ENCODE assay signal across 8 mouse cellular contexts in the genomic region with DNA sequence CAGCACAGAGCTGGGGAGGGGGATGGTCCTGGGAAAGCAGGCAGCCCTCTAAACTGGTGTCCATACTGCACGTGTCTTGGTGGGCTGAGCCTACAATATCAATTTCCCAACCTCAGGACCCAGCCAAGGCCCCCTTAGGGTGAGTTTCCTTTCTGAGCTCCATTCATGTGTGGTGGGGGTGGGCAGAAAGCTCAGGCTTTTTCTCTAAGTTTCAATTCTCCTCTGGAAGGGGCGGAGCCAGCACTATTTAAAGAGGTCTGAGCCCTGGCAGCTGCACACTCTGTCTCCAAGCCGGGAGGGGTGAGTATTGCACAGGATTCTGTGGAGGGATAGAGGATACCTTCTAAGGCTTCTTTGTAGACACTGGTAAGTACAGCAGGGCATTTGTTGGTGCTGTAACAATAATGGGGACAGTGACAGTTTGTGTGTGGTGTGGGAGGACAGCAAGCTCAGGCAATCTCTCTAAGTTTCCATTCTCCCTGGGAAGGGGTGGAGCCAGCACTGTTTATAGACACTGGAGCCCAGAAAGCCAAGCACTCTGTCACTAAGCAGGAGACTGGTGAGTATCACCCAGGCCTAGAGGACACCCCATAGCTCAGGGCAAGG. TPM values are rescaled to one million over a fixed set of nuclear protein-coding genes. Genes with fewer than 3 reads are reported as not detected.
DNase-seq lines count a peak whose midpoint lies in the region; ATAC-seq lines count a peak whose summit lies in the region.

No protein-coding gene starts in this region.

- H3K9ac ChIP-seq in embryonic facial prominence, embryonic 14.5 days (ENCODE audit: low read depth, low read length) = 0 out of 2 replicates have a peak overlapping the region, but pooled peaks have one; percentile 14
- H3K9ac ChIP-seq in limb, embryonic 11.5 days (ENCODE audit: low read length) = no peak overlapping the region

- H3K4me1 ChIP-seq in embryonic facial prominence, embryonic 14.5 days (ENCODE audit: control insufficient read depth, insufficient read depth, low read length) = peaks cover 20% of the 10 kb centered on the region
- H3K4me1 ChIP-seq in heart, embryonic 10.5 days = peaks cover 41% of the 10 kb centered on the region
- H3K4me1 ChIP-seq in limb, embryonic 11.5 days (ENCODE audit: control insufficient read depth, insufficient read depth, low read length) = peaks cover 12% of the 10 kb centered on the region
- H3K4me1 ChIP-seq in midbrain, embryonic 10.5 days = peaks cover 30% of the 10 kb centered on the region

- H3K4me2 ChIP-seq in embryonic facial prominence, embryonic 14.5 days (ENCODE audit: low read depth, low read length) = peak overlapping the region; percentile 31
- H3K4me2 ChIP-seq in limb, embryonic 11.5 days (ENCODE audit: low read depth, severe bottlenecking) = peak overlapping the region; percentile 17; the same call in 1 of the 2 replicates

- H3K4me3 ChIP-seq in embryonic facial prominence, embryonic 14.5 days (ENCODE audit: low read depth, low read length) = no peak overlapping the region
- peak overlapping the region; percentile 36 for H3K4me3 ChIP-seq in heart, embryonic 10.5 days
- H3K4me3 ChIP-seq in limb, embryonic 11.5 days (ENCODE audit: low read depth, low read length) = no peak overlapping the region
- peak overlapping the region; percentile 32 for H3K4me3 ChIP-seq in midbrain, embryonic 10.5 days

- H3K36me3 ChIP-seq in embryonic facial prominence, embryonic 14.5 days (ENCODE audit: control insufficient read depth, insufficient read depth, low read length) = no peaks in the 10 kb centered on the region
- H3K36me3 ChIP-seq in heart, embryonic 10.5 days = peaks cover 3% of the 10 kb centered on the region; the same call in 1 of the 2 replicates
- H3K36me3 ChIP-seq in limb, embryonic 11.5 days (ENCODE audit: control insufficient read depth, insufficient read depth, low read length) = no peaks in the 10 kb centered on the region
- no peaks in the 10 kb centered on the region for H3K36me3 ChIP-seq in midbrain, embryonic 10.5 days

- H3K27me3 ChIP-seq in embryonic facial prominence, embryonic 14.5 days (replicated peaks; ENCODE audit: control insufficient read depth, insufficient read depth, low read length) = no peaks in the 10 kb centered on the region
- H3K27me3 ChIP-seq in heart, embryonic 10.5 days (ENCODE audit: insufficient read depth, poor library complexity, severe bottlenecking) = no peaks in the 10 kb centered on the region
- H3K27me3 ChIP-seq in limb, embryonic 11.5 days (ENCODE audit: control insufficient read depth, insufficient read depth, low read length) = no peaks in the 10 kb centered on the region
- H3K27me3 ChIP-seq in midbrain, embryonic 10.5 days (ENCODE audit: low read depth, poor library complexity, severe bottlenecking) = no peaks in the 10 kb centered on the region

- 0 out of 2 replicates have a peak, but pooled peaks have one; percentile 24 for ATAC-seq in cerebellum, adult (ENCODE audit: insufficient number of reproducible peaks, low FRiP score, low TSS enrichment)
- ATAC-seq in embryonic facial prominence, embryonic 14.5 days (ENCODE audit: low read depth) = peak; percentile 92
- ATAC-seq in limb, embryonic 11.5 days (ENCODE audit: insufficient number of reproducible peaks, low FRiP score, low TSS enrichment, low read depth) = peak; percentile 81

- 6% methylated on average over 3 of the region's 3 CpGs for WGBS in embryonic facial prominence, embryonic 14.5 days
- 8% methylated on average over 3 of the region's 3 CpGs for WGBS in heart, embryonic 10.5 days
- 9% methylated on average over 3 of the region's 3 CpGs for WGBS in limb, embryonic 11.5 days
- WGBS in midbrain, embryonic 10.5 days = 1% methylated on average over 3 of the region's 3 CpGs

- DNase-seq in cerebellum, adult 11-12 months = no peak
- DNase-seq in embryonic facial prominence, embryonic 14.5 days (ENCODE audit: low spot score) = peak; percentile 89
- DNase-seq in heart, embryonic 10.5 days (ENCODE audit: low spot score) = peak; percentile 78
- peak; percentile 47 to 52 for DNase-seq in kidney, adult 8-10 months
- peak; percentile 55 for DNase-seq in limb, embryonic 11.5 days (ENCODE audit: low spot score)
- DNase-seq in midbrain, embryonic 10.5 days (ENCODE audit: low spot score) = peak; percentile 56
- DNase-seq in right cerebral cortex, postnatal 36 days (ENCODE audit: low spot score in 2 of 2) = peak; percentile 11 to 16

- peak overlapping the region; percentile 76 for H3K27ac ChIP-seq in embryonic facial prominence, embryonic 14.5 days (replicated peaks; ENCODE audit: low read depth, low read length)
- H3K27ac ChIP-seq in heart, embryonic 10.5 days = peak overlapping the region; percentile 86
- H3K27ac ChIP-seq in limb, embryonic 11.5 days (replicated peaks; ENCODE audit: low read depth, low read length) = no peak overlapping the region
- peak overlapping the region; percentile 82 for H3K27ac ChIP-seq in midbrain, embryonic 10.5 days (replicated peaks)

- 0 out of 2 replicates have a peak, but pooled peaks cover 1% of the 10 kb centered on the region for H3K9me3 ChIP-seq in embryonic facial prominence, embryonic 14.5 days (ENCODE audit: control insufficient read depth, low read length)
- H3K9me3 ChIP-seq in heart, embryonic 10.5 days = no peaks in the 10 kb centered on the region
- H3K9me3 ChIP-seq in limb, embryonic 11.5 days (ENCODE audit: control insufficient read depth, low read length) = no peaks in the 10 kb centered on the region
- no peaks in the 10 kb centered on the region for H3K9me3 ChIP-seq in midbrain, embryonic 10.5 days (replicated peaks)

RNA-seq across cellular contexts. Expression of a gene that starts 21.3 kb away (rescaled TPM):
- polyA plus RNA-seq in embryonic facial prominence, embryonic 14.5 days (2014; fragmentation: Nextera tagmentation; extraction: Ambion mirVana) = 0.18 TPM in 1 of 2 replicates, not detected in the other
- polyA plus RNA-seq in heart, embryonic 10.5 days (2016; fragmentation: Nextera tagmentation; extraction: Ambion mirVana) = not detected in 2 replicates
- polyA plus RNA-seq in limb, embryonic 11.5 days (2014; fragmentation: Nextera tagmentation; extraction: Ambion mirVana) = not detected in 2 replicates
- not detected in 2 replicates for polyA plus RNA-seq in midbrain, embryonic 10.5 days (2016; fragmentation: Nextera tagmentation; extraction: Ambion mirVana)

Comparison
In these comparisons a context has a peak if more than half of its experiments do, and no peak if none do; other contexts are left out.
1. ATAC-seq: peak in every context shown above with its lines; median percentile 92 in embryonic facial prominence, embryonic 14.5 days; 81 in limb, embryonic 11.5 days; 24 in cerebellum, adult.
2. H3K4me3 ChIP-seq: peak in heart, embryonic 10.5 days (single experiment) and midbrain, embryonic 10.5 days (single experiment); none in embryonic facial prominence, embryonic 14.5 days (single experiment) and limb, embryonic 11.5 days (single experiment).